Mouse (Mus musculus): Measurements from ENCODE around the gene Stim2.

DNA sequence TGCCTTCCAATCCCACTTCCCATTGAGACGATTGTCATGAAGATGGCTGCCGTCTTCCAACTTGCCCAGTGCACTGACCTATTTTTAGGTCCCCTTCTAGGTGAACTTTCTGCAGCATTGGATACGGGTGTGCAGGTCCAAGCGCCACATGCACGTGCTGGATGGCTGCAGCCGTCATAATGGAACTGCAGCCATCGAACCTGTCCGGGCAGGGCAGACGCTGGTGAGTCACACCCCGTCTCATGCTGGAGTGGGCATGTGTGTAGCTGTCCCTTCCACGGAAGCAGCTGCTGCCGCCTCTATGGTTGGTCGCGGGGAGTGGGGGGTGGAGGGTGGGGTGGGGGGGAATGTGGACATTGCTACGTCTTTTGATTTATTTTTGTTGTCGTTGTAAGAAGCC, 21.8 kb upstream of the Stim2 start:
- TF ChIP-seq EP300 (IDR thresholded peaks at IDR 0.05; ENCODE audit: insufficient read depth, low read depth, low read length) (no peak), CTCF (IDR thresholded peaks at IDR 0.05) (no peak), POLR2A (IDR thresholded peaks at IDR 0.05; ENCODE audit: insufficient read depth, low read depth, low read length) (no peak)

Measured in heart, adult 2 months (tissue).